Comparison of ENCODE assay signal across 7 mouse cellular contexts in genomic region chr4:63403040-63403959, GRCm38 (mm10). TPM values are rescaled to one million over a fixed set of nuclear protein-coding genes. Genes with fewer than 3 reads are reported as not detected.
A peak's percentile ranks its signal among the peaks of the same experiment; 100 is the strongest.
DNase-seq lines count a peak whose midpoint lies in the region; ATAC-seq and TF ChIP-seq lines count a peak whose summit lies in the region.

Akna (minus strand) TSS chr4:63403354.

- peaks cover 79% of the 10 kb centered on the region for H3K4me1 ChIP-seq in embryonic facial prominence, embryonic 15.5 days
- H3K4me1 ChIP-seq in limb, embryonic 14.5 days (ENCODE audit: control insufficient read depth, insufficient read depth, low read length): peaks cover 54% of the 10 kb centered on the region
- H3K4me1 ChIP-seq in midbrain, embryonic 15.5 days: peaks cover 40% of the 10 kb centered on the region

- H3K4me3 ChIP-seq in embryonic facial prominence, embryonic 15.5 days (replicated peaks): peak within 1 kb of the TSS; percentile 30
- peak within 1 kb of the TSS; percentile 32 for H3K4me3 ChIP-seq in limb, embryonic 14.5 days (replicated peaks; ENCODE audit: low read length)
- peak within 1 kb of the TSS; percentile 17; the same call in 1 of the 2 replicates for H3K4me3 ChIP-seq in midbrain, embryonic 15.5 days

- peak; percentile 89 for ATAC-seq in embryonic facial prominence, embryonic 15.5 days (ENCODE audit: insufficient number of reproducible peaks, low FRiP score, low TSS enrichment, low read depth)
- peak; percentile 91 for ATAC-seq in limb, embryonic 14.5 days (ENCODE audit: low FRiP score, low read depth)
- peak; percentile 74 for ATAC-seq in midbrain, embryonic 15.5 days (replicated peaks)

- TF ChIP-seq POLR2A in limb, embryonic 14.5 days (IDR thresholded peaks at IDR 0.05; ENCODE audit: borderline replicate concordance, extremely low read depth, insufficient read depth, insufficient read length): peak; percentile 81; the same call in 1 of the 2 replicates

- H3K27me3 ChIP-seq in embryonic facial prominence, embryonic 15.5 days: no peaks in the 10 kb centered on the region
- no peaks in the 10 kb centered on the region for H3K27me3 ChIP-seq in limb, embryonic 14.5 days (ENCODE audit: control insufficient read depth, insufficient read depth, low read length)
- H3K27me3 ChIP-seq in midbrain, embryonic 15.5 days (replicated peaks): no peaks in the 10 kb centered on the region

- no peaks in the 10 kb centered on the region for H3K9me3 ChIP-seq in embryonic facial prominence, embryonic 15.5 days (replicated peaks)
- H3K9me3 ChIP-seq in limb, embryonic 14.5 days (ENCODE audit: control insufficient read depth, low read length): no peaks in the 10 kb centered on the region
- H3K9me3 ChIP-seq in midbrain, embryonic 15.5 days: no peaks in the 10 kb centered on the region

- 15% methylated on average over 17 of the region's 17 CpGs for WGBS in embryonic facial prominence, embryonic 15.5 days
- WGBS in limb, embryonic 14.5 days: 7% methylated on average over 15 of the region's 17 CpGs
- 13% methylated on average over 17 of the region's 17 CpGs for WGBS in midbrain, embryonic 15.5 days

- 0 out of 2 replicates have a peak within 1 kb of the TSS, but pooled peaks have one; percentile 2 for H3K9ac ChIP-seq in embryonic facial prominence, embryonic 15.5 days
- H3K9ac ChIP-seq in limb, embryonic 14.5 days (ENCODE audit: low read depth, low read length, severe bottlenecking): peak within 1 kb of the TSS; percentile 48
- no peak within 1 kb of the TSS; the same call in 1 of the 2 replicates for H3K9ac ChIP-seq in midbrain, embryonic 15.5 days

- H3K27ac ChIP-seq in embryonic facial prominence, embryonic 15.5 days (replicated peaks): peak within 1 kb of the TSS; percentile 82
- H3K27ac ChIP-seq in limb, embryonic 14.5 days (replicated peaks; ENCODE audit: low read depth, low read length): peak within 1 kb of the TSS; percentile 89
- peak within 1 kb of the TSS; percentile 73 for H3K27ac ChIP-seq in midbrain, embryonic 15.5 days

- H3K4me2 ChIP-seq in embryonic facial prominence, embryonic 15.5 days (replicated peaks): peak within 1 kb of the TSS; percentile 42
- peak within 1 kb of the TSS; percentile 51 for H3K4me2 ChIP-seq in limb, embryonic 14.5 days (replicated peaks; ENCODE audit: low read depth, low read length, severe bottlenecking)
- peak within 1 kb of the TSS; percentile 33 for H3K4me2 ChIP-seq in midbrain, embryonic 15.5 days

- H3K36me3 ChIP-seq in embryonic facial prominence, embryonic 15.5 days: no peaks in the 10 kb centered on the region
- no peaks in the 10 kb centered on the region for H3K36me3 ChIP-seq in limb, embryonic 14.5 days (ENCODE audit: control insufficient read depth, insufficient read depth, low read length)
- no peaks in the 10 kb centered on the region for H3K36me3 ChIP-seq in midbrain, embryonic 15.5 days (replicated peaks)

- DNase-seq in adrenal gland, adult 8-10 months: peak; percentile 88
- peak; percentile 91 for DNase-seq in heart, adult 8-10 months (ENCODE audit: low spot score)
- peak; percentile 83 for DNase-seq in kidney, adult 8-10 months
- DNase-seq in limb, embryonic 14.5 days (ENCODE audit: low spot score): peak; percentile 92
- DNase-seq in spleen, postnatal 10 days (ENCODE audit: low spot score in 2 of 2): peak; percentile 60 to 79

RNA-seq across cellular contexts. Expression of gene Akna, which starts in this region (rescaled TPM):
- total RNA-seq in adrenal gland, adult 8-10 months (2022): 1 to 10 TPM; 4.4 to 9.9 (median 7.0) TPM
- 7.5 and 9.6 TPM in 2 replicates for polyA plus RNA-seq in embryonic facial prominence, embryonic 15.5 days (2015; fragmentation: Nextera tagmentation; extraction: Ambion mirVana)
- total RNA-seq in heart, adult 8-10 months (2022): 1 to 10 TPM; 3.1 to 4.4 (median 3.5) TPM
- polyA plus RNA-seq in limb, embryonic 14.5 days (2012; rRNA removed): 6.2 and 7.1 TPM in 2 replicates
- polyA plus RNA-seq in limb, embryonic 14.5 days (2014; fragmentation: Nextera tagmentation; extraction: Ambion mirVana): 5.4 and 7.0 TPM in 2 replicates
- polyA plus RNA-seq in midbrain, embryonic 15.5 days (2015; fragmentation: Nextera tagmentation; extraction: Ambion mirVana): 7.0 and 7.7 TPM in 2 replicates

Comparison
In these comparisons a context has a peak if more than half of its experiments do, and no peak if none do; other contexts are left out.
1. Peak in every context shown above with its lines: DNase-seq, ATAC-seq, H3K4me3 ChIP-seq and H3K27ac ChIP-seq.